Mouse (Mus musculus) bone marrow, adult 2 months (tissue): ENCODE measurements around the gene Ednrb.

Experiments
- CTCF ChIP-seq: fragments of 200-500 bp; IDR thresholded peaks from 2 replicates; pipeline ENCODE4 v1.5.1; 2011; ENCODE audit warnings: low read length, control low read depth; ENCODE audit not compliant: control insufficient read depth, insufficient read depth
- POLR2A ChIP-seq: fragments of 200-500 bp; IDR thresholded peaks from 2 replicates; pipeline ENCODE4 v1.6.1; 2011; ENCODE audit warnings: low read depth, mild to moderate bottlenecking, control low read depth, low read length, borderline replicate concordance; ENCODE audit not compliant: control insufficient read depth

- TF ChIP-seq POLR2A (no peak), CTCF (no peak)
Measured at GRCm38 (mm10) chr14:103865226-103865625, 21.0 kb upstream of the Ednrb start.
